In genomic region chr7:130546421-130546790, GRCm38 (mm10) we compare ENCODE assay signal across 8 mouse cellular contexts. TPM values are rescaled to one million over a fixed set of nuclear protein-coding genes. Genes with fewer than 3 reads are reported as not detected.
A peak's percentile ranks its signal among the peaks of the same experiment; 100 is the strongest.
DNase-seq lines count a peak whose midpoint lies in the region; ATAC-seq and TF ChIP-seq lines count a peak whose summit lies in the region.

No protein-coding gene starts in this region.

- no peak for ATAC-seq in lung, embryonic 16.5 days (ENCODE audit: low read depth)
- no peak for ATAC-seq in intestine, postnatal 0 days
- ATAC-seq in neural tube, embryonic 14.5 days (ENCODE audit: low read depth), result no peak

- no peak for DNase-seq in lung, postnatal 4 days
- DNase-seq in thymus, postnatal 25 days, result no peak
- no peak for DNase-seq in frontal cortex, postnatal 10 days (ENCODE audit: low spot score in 2 of 2)
- no peak for DNase-seq in frontal cortex, adult 2 months (ENCODE audit: extremely low spot score in 1 of 2, low spot score in 1 of 2)

- TF ChIP-seq POLR2A in embryonic fibroblast, embryonic 13.5 days (IDR thresholded peaks at IDR 0.05; ENCODE audit: low read depth, low read length), result no peak

- peak overlapping the region; percentile 98 for H3K9ac ChIP-seq in lung, embryonic 16.5 days (ENCODE audit: low read length)
- H3K9ac ChIP-seq in intestine, postnatal 0 days (ENCODE audit: low read depth, low read length), result peak overlapping the region; percentile 94
- H3K9ac ChIP-seq in neural tube, embryonic 14.5 days (replicated peaks; ENCODE audit: low read depth, low read length), result peak overlapping the region; percentile 78

- peaks cover 5% of the 10 kb centered on the region for H3K4me1 ChIP-seq in lung, embryonic 16.5 days (replicated peaks; ENCODE audit: control insufficient read depth, insufficient read depth, low read length)
- H3K4me1 ChIP-seq in embryonic fibroblast, embryonic 13.5 days (ENCODE audit: control insufficient read depth, insufficient read depth, low read length), result no peaks in the 10 kb centered on the region
- peaks cover 4% of the 10 kb centered on the region for H3K4me1 ChIP-seq in intestine, postnatal 0 days (replicated peaks; ENCODE audit: control insufficient read depth, insufficient read depth, low read length)
- peaks cover 11% of the 10 kb centered on the region for H3K4me1 ChIP-seq in neural tube, embryonic 14.5 days (ENCODE audit: control insufficient read depth, insufficient read depth, low read length)

- H3K4me3 ChIP-seq in lung, embryonic 16.5 days (ENCODE audit: low read length), result peak overlapping the region; percentile 93
- peak overlapping the region; percentile 53 for H3K4me3 ChIP-seq in embryonic fibroblast, embryonic 13.5 days (ENCODE audit: insufficient read depth, low read length)
- H3K4me3 ChIP-seq in intestine, postnatal 0 days (ENCODE audit: low read depth, low read length), result peak overlapping the region; percentile 98
- H3K4me3 ChIP-seq in neural tube, embryonic 14.5 days (ENCODE audit: low read depth, low read length), result peak overlapping the region; percentile 92

- TF ChIP-seq CTCF in embryonic fibroblast, embryonic 13.5 days (IDR thresholded peaks at IDR 0.05; ENCODE audit: borderline replicate concordance, insufficient read depth, low read length), result no peak
- TF ChIP-seq CTCF in intestine, postnatal 0 days (IDR thresholded peaks at IDR 0.05; ENCODE audit: low read depth), result no peak

- peaks cover 24% of the 10 kb centered on the region for H3K36me3 ChIP-seq in lung, embryonic 16.5 days (ENCODE audit: control insufficient read depth, insufficient read depth, low read length)
- H3K36me3 ChIP-seq in intestine, postnatal 0 days (ENCODE audit: control insufficient read depth, insufficient read depth), result peaks cover 20% of the 10 kb centered on the region
- H3K36me3 ChIP-seq in neural tube, embryonic 14.5 days (ENCODE audit: control insufficient read depth, insufficient read depth, low read length), result 0 out of 2 replicates have a peak, but pooled peaks cover 3% of the 10 kb centered on the region

- no peaks in the 10 kb centered on the region for H3K27me3 ChIP-seq in lung, embryonic 16.5 days (ENCODE audit: control insufficient read depth, insufficient read depth, low read depth, low read length)
- no peaks in the 10 kb centered on the region for H3K27me3 ChIP-seq in intestine, postnatal 0 days (replicated peaks; ENCODE audit: control insufficient read depth, insufficient read depth, low read length)
- H3K27me3 ChIP-seq in neural tube, embryonic 14.5 days (ENCODE audit: control insufficient read depth, insufficient read depth, low read length), result no peaks in the 10 kb centered on the region

- peak overlapping the region; percentile 64 for H3K4me2 ChIP-seq in lung, embryonic 16.5 days (ENCODE audit: low read depth, low read length)
- peak overlapping the region; percentile 75 for H3K4me2 ChIP-seq in intestine, postnatal 0 days (replicated peaks; ENCODE audit: low read depth)
- peak overlapping the region; percentile 72 for H3K4me2 ChIP-seq in neural tube, embryonic 14.5 days (ENCODE audit: low read depth, low read length)

- H3K27ac ChIP-seq in lung, embryonic 16.5 days (ENCODE audit: low read length), result peak overlapping the region; percentile 99
- peak overlapping the region; percentile 71 for H3K27ac ChIP-seq in embryonic fibroblast, embryonic 13.5 days (ENCODE audit: insufficient read depth, low read length)
- H3K27ac ChIP-seq in intestine, postnatal 0 days (ENCODE audit: low read depth, low read length), result peak overlapping the region; percentile 100
- H3K27ac ChIP-seq in neural tube, embryonic 14.5 days (ENCODE audit: low read depth, low read length), result peak overlapping the region; percentile 96

- WGBS in lung, embryonic 16.5 days, result 2% methylated on average over 7 of the region's 7 CpGs
- WGBS in intestine, postnatal 0 days, result 3% methylated on average over 7 of the region's 7 CpGs
- WGBS in neural tube, embryonic 14.5 days, result 9% methylated on average over 7 of the region's 7 CpGs

- no peaks in the 10 kb centered on the region for H3K9me3 ChIP-seq in lung, embryonic 16.5 days (ENCODE audit: control insufficient read depth, low read length)
- no peaks in the 10 kb centered on the region for H3K9me3 ChIP-seq in intestine, postnatal 0 days (ENCODE audit: control insufficient read depth)
- no peaks in the 10 kb centered on the region for H3K9me3 ChIP-seq in neural tube, embryonic 14.5 days (ENCODE audit: control insufficient read depth, low read length)

RNA-seq across cellular contexts. Expression of gene Ate1, which starts 26.2 kb away (rescaled TPM):
- polyA plus RNA-seq in lung, embryonic 16.5 days (2015; fragmentation: Nextera tagmentation; extraction: Ambion mirVana), result 64.7 and 67.1 TPM in 2 replicates
- 38.7 and 41.7 TPM in 2 replicates for polyA plus RNA-seq in embryonic fibroblast, embryonic 13.5 days (2011; ENCODE audit: insufficient read length, low read depth, missing spikeins)
- 59.4 and 60.8 TPM in 2 replicates for polyA plus RNA-seq in intestine, postnatal 0 days (2015; fragmentation: Nextera tagmentation; extraction: Ambion mirVana)
- 97.4 and 121 TPM in 2 replicates for polyA plus RNA-seq in neural tube, embryonic 14.5 days (2014; fragmentation: Nextera tagmentation; extraction: Ambion mirVana)
- polyA plus RNA-seq in frontal cortex, adult 2 months (2012; rRNA removed), result 26.0 and 30.8 TPM in 2 replicates

RNA-seq across cellular contexts. Expression of gene Nsmce4a, which starts 26.5 kb away (rescaled TPM):
- polyA plus RNA-seq in lung, embryonic 16.5 days (2015; fragmentation: Nextera tagmentation; extraction: Ambion mirVana), result 131 and 141 TPM in 2 replicates
- polyA plus RNA-seq in embryonic fibroblast, embryonic 13.5 days (2011; ENCODE audit: insufficient read length, low read depth, missing spikeins), result 55.1 and 67.9 TPM in 2 replicates
- polyA plus RNA-seq in intestine, postnatal 0 days (2015; fragmentation: Nextera tagmentation; extraction: Ambion mirVana), result 100 and 101 TPM in 2 replicates
- 89.6 and 97.3 TPM in 2 replicates for polyA plus RNA-seq in neural tube, embryonic 14.5 days (2014; fragmentation: Nextera tagmentation; extraction: Ambion mirVana)
- polyA plus RNA-seq in frontal cortex, adult 2 months (2012; rRNA removed), result 44.1 and 49.5 TPM in 2 replicates

RNA-seq across cellular contexts. Expression of gene Tacc2, which starts 30.8 kb away (rescaled TPM):
- polyA plus RNA-seq in lung, embryonic 16.5 days (2015; fragmentation: Nextera tagmentation; extraction: Ambion mirVana), result 21.7 and 24.2 TPM in 2 replicates
- polyA plus RNA-seq in embryonic fibroblast, embryonic 13.5 days (2011; ENCODE audit: insufficient read length, low read depth, missing spikeins), result 43.4 and 53.0 TPM in 2 replicates
- 27.7 TPM in 2 replicates for polyA plus RNA-seq in intestine, postnatal 0 days (2015; fragmentation: Nextera tagmentation; extraction: Ambion mirVana)
- polyA plus RNA-seq in neural tube, embryonic 14.5 days (2014; fragmentation: Nextera tagmentation; extraction: Ambion mirVana), result 63.4 and 74.7 TPM in 2 replicates
- polyA plus RNA-seq in frontal cortex, adult 2 months (2012; rRNA removed), result 46.1 and 49.3 TPM in 2 replicates
